Mouse (Mus musculus) right cerebral cortex, postnatal 25 days (tissue): ENCODE data around the gene Gm10645.

Experiments
- DNase-seq: peaks from one replicate; pipeline ENCODE4 v3.0.0; 2022

The Gm10645 gene

GRCm38 (mm10) chr8:83165931-83166867 lies at the start of gene Gm10645:
TSS of gene Gm10645 (minus strand) at chr8:83166170.
- DNase-seq, result peak; percentile 69

GRCm38 (mm10) chr8:83215065-83215464 lies 49.1 kb upstream of the Gm10645 start:
- no peak for DNase-seq

GRCm38 (mm10) chr8:83210676-83211075 lies 44.7 kb upstream of the Gm10645 start:
- DNase-seq, result no peak

- no peak for DNase-seq
Observed at GRCm38 (mm10) chr8:83209581-83209980, 43.6 kb upstream of the Gm10645 start.

DNA sequence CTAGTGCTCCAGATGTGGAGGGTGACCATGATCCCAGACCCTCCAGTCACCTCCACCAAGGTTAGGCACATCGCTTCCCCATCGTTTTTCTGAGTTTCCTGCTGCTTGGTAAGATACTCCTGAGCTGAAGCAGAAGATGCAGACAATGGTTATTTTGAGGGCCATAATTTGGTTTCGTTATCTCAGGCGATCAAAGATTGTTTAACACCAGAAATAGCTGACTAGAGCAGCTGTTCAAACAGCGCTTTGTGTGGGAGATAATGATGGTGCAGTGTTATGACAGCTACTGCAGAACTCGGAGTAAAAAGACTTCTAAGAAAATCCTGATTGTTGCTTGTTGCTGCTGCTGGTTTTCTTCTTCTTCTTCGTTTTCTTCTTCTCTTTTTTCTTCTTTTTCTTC lies 39.9 kb upstream of the Gm10645 start:
- DNase-seq, result no peak

DNA sequence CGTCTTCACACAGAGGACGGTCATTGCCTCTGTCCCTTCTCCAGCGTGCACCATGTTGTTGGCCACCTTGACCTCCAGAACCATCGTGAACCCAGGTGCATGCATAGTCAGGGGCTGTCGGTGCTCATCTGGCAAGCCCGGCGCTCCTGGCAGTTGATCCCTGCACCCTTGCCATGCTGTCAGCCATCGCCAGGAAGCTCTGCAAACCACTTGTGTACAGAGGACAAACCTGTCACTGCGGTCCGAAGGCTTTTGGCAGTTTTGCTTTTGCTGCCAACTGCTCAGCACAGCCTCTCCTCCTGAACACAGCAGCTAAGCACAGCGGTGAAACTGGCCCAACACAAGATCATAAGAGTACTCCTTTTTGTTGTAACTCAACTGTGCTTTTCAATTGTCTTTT lies 37.0 kb upstream of the Gm10645 start:
- no peak for DNase-seq

- peak; percentile 46 for DNase-seq
Observed at GRCm38 (mm10) chr8:83200191-83201177, 34.5 kb upstream of the Gm10645 start.

DNA sequence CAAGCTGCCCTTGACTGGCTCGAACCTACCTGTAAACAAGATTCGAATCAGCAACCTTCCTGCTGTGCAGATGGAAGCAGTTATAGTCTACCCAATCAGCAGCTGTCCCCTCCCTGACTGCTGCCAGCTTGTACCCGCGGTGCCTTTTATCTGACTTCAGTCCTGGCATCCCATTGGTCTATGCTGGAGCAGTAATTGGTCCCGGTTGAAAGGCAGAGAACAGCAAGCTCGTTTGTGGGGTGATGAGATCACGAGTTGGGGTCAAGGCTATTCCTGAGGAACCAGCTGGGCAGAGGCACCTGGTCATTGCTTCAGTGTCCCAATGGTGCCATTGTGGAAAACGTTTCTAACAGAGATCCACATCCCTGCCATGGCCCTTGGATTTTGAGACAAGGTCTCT lies 33.7 kb upstream of the Gm10645 start:
- DNase-seq, result no peak

DNA sequence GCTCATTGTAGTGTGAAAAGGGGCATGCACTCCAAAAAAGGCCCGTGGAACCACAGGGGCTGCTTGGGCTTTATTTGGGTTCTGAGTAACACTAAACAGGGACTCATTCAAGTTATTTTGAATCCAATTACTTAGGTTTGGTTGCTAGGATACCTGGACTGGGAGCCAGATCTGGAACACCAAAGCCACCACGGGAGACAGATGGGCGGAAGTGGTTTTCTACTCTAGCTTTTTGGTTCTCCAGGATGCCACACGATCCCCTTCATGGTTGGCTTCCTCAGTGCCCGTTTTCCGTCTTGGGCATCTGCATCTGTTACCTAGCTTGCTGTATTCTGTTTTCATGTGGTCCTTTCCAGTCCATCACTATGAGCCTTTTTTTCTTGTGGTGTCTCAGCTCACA lies 30.1 kb upstream of the Gm10645 start:
- peak; percentile 53 for DNase-seq

- DNase-seq, result no peak
Observed at GRCm38 (mm10) chr8:83189538-83190095, 23.6 kb upstream of the Gm10645 start.

DNA sequence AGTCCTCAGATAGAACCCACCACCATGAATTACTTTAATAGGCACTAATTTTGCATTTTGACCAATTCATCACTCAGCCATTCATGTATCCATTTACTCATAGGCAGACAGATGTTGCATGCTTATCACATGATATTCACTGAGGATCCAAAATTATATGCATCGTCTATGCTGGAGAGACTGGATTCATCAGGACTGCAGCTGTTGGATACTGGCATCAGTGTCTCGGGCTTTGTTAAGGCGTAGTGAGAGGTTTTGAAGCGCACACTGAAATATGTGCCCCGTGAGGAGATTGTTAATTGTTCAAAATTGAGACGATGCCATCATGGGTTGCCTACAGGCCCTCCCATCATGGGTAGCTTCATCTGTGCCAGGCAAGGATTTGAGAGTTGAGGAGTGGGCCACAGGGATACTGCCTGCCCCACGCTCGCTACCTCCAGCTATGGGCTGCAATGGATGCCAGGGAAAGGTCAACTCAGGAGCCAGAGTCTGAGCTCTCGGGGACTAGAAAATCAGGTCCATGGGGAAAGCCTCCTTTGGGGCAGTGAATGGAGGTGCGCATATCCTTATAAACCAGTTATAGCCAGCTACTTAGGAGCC lies 21.5 kb upstream of the Gm10645 start:
- no peak for DNase-seq

DNA sequence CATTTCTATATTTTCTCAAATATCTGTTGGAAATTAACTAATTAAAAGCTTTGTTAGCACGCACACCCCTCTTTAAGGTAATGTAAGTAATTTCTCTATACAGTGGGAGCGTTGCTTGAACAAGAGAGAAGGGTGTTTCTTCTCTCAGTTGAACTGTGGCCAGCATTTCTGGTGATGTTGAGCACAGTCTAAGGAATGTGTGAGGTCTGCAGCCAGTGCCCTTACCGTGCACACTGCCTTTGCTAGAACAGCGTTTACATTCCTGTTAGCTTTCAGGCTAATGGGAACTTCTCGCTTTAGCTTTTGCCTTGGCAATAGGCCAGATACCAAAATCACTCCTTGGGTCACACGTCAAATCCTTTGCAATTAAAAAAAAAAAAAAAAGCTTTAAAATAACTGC lies 20.4 kb upstream of the Gm10645 start:
- DNase-seq, result no peak

DNA sequence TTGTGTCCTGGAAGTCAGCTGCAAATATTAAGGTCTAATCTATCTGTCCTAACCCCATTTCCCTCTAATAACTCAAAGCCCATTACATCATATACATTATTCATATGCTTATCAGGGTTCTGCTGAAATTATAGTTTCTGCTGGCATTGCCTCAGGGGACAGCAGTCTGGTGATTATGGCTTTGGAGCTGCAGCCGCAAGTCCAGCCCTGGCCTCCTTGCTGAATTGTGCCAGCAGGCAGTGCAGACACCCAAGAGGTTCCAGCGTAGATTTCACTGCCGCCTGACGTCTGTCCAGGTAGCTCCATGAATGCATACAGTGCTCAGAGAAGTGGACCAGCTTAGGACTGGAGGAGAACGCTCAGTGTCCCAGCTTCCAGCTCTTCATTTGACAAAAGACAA lies 16.8 kb upstream of the Gm10645 start:
- DNase-seq, result no peak

- DNase-seq, result no peak
Observed at GRCm38 (mm10) chr8:83181851-83182482, 16.0 kb upstream of the Gm10645 start.

DNA sequence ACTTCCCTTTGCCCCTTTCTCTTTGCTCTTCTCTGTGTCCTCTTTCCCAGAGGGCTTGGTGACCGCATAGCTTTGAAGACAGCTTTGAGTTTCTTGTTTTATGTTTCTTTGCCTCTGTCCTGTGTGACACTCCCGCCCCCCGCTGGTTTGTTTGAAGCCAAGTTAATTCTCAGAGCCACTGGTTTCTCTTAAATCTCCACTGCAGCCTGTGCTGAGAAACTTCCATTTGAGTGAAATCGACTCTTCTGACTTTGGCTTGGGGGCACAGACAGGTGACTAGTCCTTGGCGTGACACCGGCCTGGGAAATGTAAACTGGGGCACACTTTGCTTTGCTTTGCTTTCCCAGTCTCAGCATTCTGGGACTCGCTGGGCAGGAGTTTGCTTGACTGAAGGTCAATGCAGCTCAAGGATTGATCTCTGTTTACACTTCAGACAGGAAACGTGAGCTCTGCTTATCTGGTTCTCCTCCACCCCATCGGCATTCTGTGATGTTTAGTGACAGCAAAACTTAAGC lies 12.3 kb upstream of the Gm10645 start:
- no peak for DNase-seq

GRCm38 (mm10) chr8:83177317-83178195 lies 11.6 kb upstream of the Gm10645 start:
- DNase-seq, result no peak

DNA sequence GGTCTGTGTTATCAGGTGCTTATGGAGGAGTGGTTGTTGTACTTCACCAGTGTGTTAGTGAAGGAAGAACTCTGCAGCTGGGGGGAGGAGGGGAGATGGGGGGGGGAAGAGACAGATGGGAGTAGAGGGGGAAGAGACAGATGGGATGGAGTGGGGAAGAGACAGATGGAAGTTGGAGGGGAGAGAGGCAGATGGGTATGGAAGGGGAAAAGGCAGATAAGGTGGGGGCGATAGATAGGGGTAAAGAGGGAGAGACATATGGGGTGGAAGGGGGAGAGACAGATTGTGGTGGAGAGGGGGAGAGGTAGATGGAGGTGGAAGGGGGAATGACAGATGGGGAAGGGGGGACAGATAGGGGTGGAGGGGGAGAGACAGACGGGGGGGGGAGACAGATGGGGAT lies 10.8 kb upstream of the Gm10645 start:
- no peak for DNase-seq

DNA sequence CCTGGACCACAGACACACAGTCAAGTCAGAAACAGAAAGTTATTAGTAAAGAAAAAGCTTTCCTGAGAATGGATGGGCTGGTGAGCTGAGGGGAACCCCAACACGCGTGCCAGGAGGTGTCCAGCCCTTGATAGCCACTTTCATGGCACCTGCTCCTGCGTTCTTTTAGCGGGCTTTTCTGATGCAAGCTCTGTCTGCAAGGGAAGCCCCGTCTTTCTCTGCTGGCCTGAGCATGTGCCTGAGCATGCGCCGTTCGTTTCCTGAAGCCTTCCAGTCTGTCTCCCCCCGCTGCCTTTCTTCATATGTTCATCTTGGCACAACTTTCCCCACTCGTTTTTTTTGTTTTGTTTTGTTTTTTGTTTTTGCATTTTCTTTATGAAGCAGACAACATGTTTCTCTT lies 9.7 kb upstream of the Gm10645 start:
- DNase-seq, result no peak

DNA sequence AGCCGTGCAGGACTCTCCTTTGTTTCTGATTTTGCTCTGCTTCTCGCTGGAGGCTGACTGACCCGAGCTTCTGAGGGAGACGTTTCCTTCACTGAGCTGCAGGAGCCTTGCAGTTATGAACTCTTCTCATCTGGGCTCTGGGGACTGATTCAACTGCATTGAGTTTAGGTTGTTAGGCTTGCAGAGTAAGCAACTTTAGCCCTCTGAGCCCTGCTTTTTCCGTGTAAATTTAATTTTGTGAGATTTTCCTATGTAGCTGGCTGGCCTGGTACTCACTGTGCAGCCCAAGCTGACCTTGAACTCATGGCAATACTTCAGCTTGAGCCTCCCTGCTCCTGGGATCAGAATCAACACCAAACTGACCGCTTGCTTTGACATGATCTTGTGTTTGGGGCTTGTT lies 4.9 kb upstream of the Gm10645 start:
- no peak for DNase-seq

- DNase-seq, result no peak
Observed at GRCm38 (mm10) chr8:83169709-83170108, 3.7 kb upstream of the Gm10645 start.

GRCm38 (mm10) chr8:83169127-83169526 lies 3.2 kb upstream of the Gm10645 start:
- DNase-seq, result no peak
